Mouse (Mus musculus): Measurements from ENCODE around the gene Tshb. TPM values are rescaled to one million over a fixed set of nuclear protein-coding genes. Genes with fewer than 3 reads are reported as not detected.

Tshb gene
- total RNA-seq (2015; ENCODE audit: low replicate concordance): not detected in 2 replicates
- total RNA-seq (2017; ENCODE audit: low replicate concordance): not detected in 2 replicates

- no peak for ATAC-seq (replicated peaks; ENCODE audit: low FRiP score, poor library complexity, severe bottlenecking)
Measured at GRCm38 (mm10) chr3:102782618-102783017, at the start of gene Tshb. TSS of gene Tshb (minus strand) at chr3:102782718.

DNA sequence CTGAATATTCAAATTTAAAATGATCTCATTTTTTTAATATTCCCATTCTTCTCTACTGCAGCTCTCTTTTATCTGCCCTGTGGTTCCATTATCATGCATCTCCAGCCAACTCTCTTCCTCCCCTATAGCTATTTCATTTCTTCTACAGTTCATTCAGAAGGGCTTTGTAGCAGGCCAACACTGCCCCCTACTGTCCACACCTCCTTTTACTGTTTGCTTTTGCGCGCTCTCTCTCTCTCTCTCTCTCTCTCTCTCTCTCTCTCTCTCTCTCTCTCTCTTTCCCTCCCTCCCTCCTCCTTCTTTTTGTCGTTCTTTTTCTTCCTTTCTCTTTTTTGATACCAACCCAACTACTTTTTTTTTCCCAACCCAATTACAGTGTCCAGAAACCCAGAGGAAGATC is 21.4 kb upstream of the Tshb start:
- no peak for ATAC-seq (replicated peaks; ENCODE audit: low FRiP score, poor library complexity, severe bottlenecking)

GRCm38 (mm10) chr3:102787369-102787768 is 4.9 kb upstream of the Tshb start:
- ATAC-seq (replicated peaks; ENCODE audit: low FRiP score, poor library complexity, severe bottlenecking): no peak

DNA sequence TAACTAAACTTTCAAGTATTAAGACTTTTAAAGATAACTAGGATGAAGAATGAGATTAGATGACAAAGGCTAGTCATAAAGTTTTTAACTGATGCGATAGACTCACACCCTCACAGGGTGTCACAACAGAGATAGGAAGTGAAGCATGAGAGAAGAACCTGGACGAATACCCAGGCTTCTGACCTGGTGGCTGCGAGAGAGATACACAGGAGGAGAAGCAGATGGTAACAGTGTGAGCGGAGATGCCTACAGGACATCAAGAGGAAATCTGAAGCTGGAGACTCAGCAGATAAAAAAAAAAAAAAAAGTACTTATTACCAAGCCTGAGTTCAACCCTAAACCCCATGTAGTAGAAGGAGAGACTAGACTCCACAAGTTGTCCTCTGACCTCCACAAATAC is 9.5 kb downstream of the Tshb start:
- ATAC-seq (replicated peaks; ENCODE audit: low FRiP score, poor library complexity, severe bottlenecking): no peak

DNA sequence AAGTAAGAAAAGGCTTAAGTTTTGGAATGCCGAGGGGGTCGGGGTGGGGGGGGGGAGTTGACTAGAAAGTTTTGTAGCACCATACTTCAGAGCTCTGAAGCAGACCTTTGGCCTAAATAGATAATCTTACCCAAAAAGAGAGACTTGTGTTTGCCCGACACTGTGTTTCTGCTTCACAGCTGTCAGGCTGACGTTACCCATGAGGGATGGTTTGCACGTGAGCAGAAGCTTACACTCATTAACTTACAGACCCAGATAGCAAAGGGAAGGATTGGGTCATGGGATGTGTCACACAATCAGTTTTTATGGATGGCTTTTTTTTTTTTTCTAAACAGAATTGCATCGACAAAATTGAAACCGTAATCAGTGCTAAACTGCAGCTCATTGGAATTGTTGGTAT is 17.7 kb downstream of the Tshb start:
- no peak for ATAC-seq (replicated peaks; ENCODE audit: low FRiP score, poor library complexity, severe bottlenecking)

DNA sequence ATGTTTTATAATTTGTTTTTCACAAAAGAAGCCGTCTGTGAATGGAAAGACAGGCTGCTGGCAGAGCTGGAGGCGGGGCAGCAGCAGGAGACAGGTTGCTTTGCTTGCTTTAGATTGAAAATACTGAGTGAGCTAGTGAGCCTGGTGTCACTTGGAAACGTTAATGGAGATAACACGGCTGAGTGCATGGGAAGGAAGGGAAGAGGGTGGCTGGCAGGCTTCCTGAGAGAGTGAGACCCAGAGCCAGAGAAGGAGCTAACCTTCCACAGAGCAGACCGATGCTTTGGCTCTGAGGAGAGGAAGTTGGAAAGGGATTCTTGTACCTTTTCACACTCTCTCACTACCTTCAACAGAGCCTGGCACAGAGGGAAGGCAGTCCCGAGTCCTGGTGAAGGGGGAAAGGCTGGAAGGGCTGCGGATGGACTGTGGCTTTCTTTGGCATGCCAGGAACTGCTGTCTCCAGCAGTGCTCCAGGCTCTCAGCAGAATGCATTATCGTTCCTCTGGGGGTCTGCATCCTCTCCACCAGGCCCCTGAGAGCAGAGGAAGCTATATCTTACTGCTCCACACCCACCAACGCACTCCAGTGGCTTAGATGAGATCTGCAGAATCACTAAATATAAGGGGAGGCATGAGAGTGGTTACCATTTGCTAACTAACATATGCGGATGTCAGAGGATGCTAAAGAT is 18.7 kb downstream of the Tshb start:
- ATAC-seq (replicated peaks; ENCODE audit: low FRiP score, poor library complexity, severe bottlenecking): no peak

- ATAC-seq (replicated peaks; ENCODE audit: low FRiP score, poor library complexity, severe bottlenecking): no peak
Measured at GRCm38 (mm10) chr3:102762388-102762787, 20.1 kb downstream of the Tshb start.

- ATAC-seq (replicated peaks; ENCODE audit: low FRiP score, poor library complexity, severe bottlenecking): no peak
Measured at GRCm38 (mm10) chr3:102760236-102760635, 22.3 kb downstream of the Tshb start.

- no peak for ATAC-seq (replicated peaks; ENCODE audit: low FRiP score, poor library complexity, severe bottlenecking)
Measured at GRCm38 (mm10) chr3:102757019-102757418, 25.5 kb downstream of the Tshb start.

- ATAC-seq (replicated peaks; ENCODE audit: low FRiP score, poor library complexity, severe bottlenecking): no peak
Measured at GRCm38 (mm10) chr3:102755801-102756200, 26.7 kb downstream of the Tshb start.

GRCm38 (mm10) chr3:102752457-102752856 is 30.1 kb downstream of the Tshb start:
- ATAC-seq (replicated peaks; ENCODE audit: low FRiP score, poor library complexity, severe bottlenecking): no peak

- no peak for ATAC-seq (replicated peaks; ENCODE audit: low FRiP score, poor library complexity, severe bottlenecking)
Measured at GRCm38 (mm10) chr3:102752053-102752452, 30.5 kb downstream of the Tshb start.

GRCm38 (mm10) chr3:102751536-102751935 is 31.0 kb downstream of the Tshb start:
- no peak for ATAC-seq (replicated peaks; ENCODE audit: low FRiP score, poor library complexity, severe bottlenecking)

DNA sequence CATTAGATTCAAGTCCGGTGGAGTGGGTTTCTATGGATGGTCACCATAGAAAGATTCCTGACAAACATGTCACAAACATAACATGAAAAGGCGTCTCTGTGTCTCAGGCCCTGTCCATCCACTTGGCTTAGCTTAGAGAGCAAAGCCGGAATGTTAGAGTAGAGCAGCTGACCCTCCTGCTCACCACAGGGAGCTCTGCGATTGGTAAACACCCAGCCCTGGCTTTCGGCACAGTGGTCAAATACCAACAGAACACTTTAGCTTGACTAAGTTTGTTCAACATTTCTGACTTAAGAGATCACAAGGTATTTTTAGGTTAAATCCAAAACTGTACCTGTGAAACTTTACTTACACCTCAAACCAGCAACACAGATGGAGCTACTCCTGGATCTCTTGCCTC is 31.4 kb downstream of the Tshb start:
- ATAC-seq (replicated peaks; ENCODE audit: low FRiP score, poor library complexity, severe bottlenecking): no peak

DNA sequence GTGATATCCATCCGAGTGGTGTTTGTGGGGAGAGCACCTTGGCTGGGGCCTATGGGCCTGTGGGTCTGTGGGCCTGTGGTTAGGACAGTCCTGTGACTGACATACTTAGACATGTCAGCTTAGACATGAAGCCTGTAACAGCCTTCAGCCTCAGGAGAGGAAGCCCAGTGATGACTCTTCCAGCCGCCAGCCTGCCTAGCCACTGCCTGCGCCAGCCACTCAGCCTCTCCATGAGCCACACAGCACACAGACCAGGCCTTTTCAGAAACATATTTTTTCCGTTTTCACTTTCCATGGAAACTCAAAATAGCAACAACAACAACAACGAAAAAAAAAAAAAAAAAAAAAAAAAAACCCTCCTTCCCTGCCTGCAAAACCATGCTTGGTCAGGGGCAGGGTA is 33.8 kb downstream of the Tshb start:
- no peak for ATAC-seq (replicated peaks; ENCODE audit: low FRiP score, poor library complexity, severe bottlenecking)

- no peak for ATAC-seq (replicated peaks; ENCODE audit: low FRiP score, poor library complexity, severe bottlenecking)
Measured at GRCm38 (mm10) chr3:102748038-102748437, 34.5 kb downstream of the Tshb start.

DNA sequence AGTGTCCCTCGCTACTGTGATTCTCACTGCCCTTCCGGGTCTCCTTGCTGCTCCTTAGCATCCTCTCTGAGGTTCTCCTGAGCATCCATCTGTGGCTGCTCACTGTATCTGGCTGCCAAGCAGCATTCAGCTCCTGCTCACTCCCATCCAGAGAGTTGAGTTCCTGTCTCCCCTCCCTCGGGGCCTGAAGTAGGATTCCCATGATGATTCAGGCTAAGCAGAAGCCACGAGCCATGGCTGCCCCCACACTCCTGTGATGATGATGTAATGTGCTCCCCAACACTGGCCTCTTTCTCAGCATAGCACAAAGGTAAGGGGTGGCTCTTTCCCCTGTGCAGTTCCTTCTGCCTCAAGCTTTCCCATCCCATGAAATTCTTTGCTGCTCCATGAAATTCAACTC is 36.3 kb downstream of the Tshb start:
- no peak for ATAC-seq (replicated peaks; ENCODE audit: low FRiP score, poor library complexity, severe bottlenecking)

DNA sequence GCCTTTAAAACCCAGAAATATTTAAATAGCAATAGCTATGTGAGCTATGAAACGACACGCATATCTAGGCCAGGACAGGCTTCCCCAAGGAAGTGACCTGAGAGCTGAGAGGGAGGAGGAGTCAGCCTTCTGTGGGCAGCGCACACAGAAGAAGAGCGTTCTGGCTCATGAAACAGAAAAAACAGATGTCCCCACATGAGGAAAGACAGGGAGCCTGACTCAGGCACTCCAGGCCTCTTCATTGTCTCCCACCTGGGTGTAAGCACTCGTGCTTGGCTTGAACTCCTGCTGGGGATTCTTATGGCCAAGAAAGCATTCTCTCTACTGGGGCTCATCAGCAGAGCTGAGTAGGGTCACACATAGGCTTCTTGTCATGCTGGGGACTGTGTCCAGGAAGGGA is 37.9 kb downstream of the Tshb start:
- ATAC-seq (replicated peaks; ENCODE audit: low FRiP score, poor library complexity, severe bottlenecking): no peak

GRCm38 (mm10) chr3:102743781-102744471 is 38.6 kb downstream of the Tshb start:
- ATAC-seq (replicated peaks; ENCODE audit: low FRiP score, poor library complexity, severe bottlenecking): no peak

DNA sequence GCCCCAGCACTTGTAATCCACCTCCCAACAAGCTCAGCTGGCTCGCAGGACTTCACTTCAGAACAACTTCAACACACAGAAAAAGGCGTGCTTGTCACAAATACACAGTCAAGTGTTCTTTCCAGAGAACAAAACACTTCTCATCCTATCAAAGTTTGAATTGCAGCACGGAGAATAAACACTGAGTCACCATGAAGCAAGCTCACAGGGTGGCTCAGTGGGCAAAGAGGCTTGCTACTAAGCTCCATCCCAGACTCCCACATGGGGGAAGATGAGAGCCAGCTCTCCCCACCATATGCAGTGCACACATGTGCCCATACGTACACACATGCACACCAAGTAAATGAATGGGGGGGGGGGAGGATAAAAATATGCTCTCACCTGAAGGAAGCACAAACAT is 39.3 kb downstream of the Tshb start:
- no peak for ATAC-seq (replicated peaks; ENCODE audit: low FRiP score, poor library complexity, severe bottlenecking)

GRCm38 (mm10) chr3:102742725-102743124 is 39.8 kb downstream of the Tshb start:
- ATAC-seq (replicated peaks; ENCODE audit: low FRiP score, poor library complexity, severe bottlenecking): no peak

DNA sequence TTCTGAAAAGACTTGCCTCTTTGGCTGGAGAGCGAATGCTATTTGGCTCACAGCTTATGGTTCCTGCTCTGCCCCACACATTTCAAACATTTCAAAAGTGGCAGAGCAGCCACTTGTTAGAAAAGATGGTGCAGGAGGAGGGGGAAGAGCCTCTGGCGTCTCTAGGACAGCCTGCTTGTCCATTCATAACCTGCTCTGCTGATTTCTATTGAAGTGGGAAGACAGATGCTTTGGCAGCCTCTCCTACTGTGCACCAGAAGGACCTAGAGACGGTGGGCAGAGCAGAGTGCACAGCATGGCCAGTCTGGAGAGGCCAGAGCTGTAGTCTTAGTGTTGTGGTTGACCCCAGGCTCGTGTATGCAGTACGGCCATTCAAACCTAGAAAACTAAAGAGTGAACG is 43.6 kb downstream of the Tshb start:
- no peak for ATAC-seq (replicated peaks; ENCODE audit: low FRiP score, poor library complexity, severe bottlenecking)

Measured in erythroblast, adult 5-6 weeks (primary cell).